Mouse (Mus musculus) MN1 (cell line): Measurements from ENCODE around the gene Gm20877.
"Not testable (repeated sequence)": the region's sequence is repeated elsewhere in the genome, so short reads cannot be mapped to it uniquely, and the experiment has no call there.

ENCODE experiments used
- DNase-seq: peaks from one replicate; pipeline ENCODE4 v3.0.0-alpha.2; 2016; ENCODE audit warnings: low spot score

Gm20877 gene

GRCm38 (mm10) chrY:17093573-17093972 lies at the start of gene Gm20877:
Gm20877 (plus strand) TSS chrY:17093873.
- not testable (repeated sequence) for DNase-seq
